Mouse (Mus musculus) liver, postnatal 0 days (tissue): ENCODE measurements around the gene Fam107b.

Source experiments
- CTCF ChIP-seq: sonication (generic); IDR thresholded peaks from 2 replicates; pipeline ENCODE4 v1.5.1; 2016; ENCODE audit warnings: antibody characterized with exemption, low read depth
- EP300 ChIP-seq: IDR thresholded peaks from 2 replicates; pipeline ENCODE4 v1.6.1; 2016; ENCODE audit warnings: antibody characterized with exemption, low read depth, mild to moderate bottlenecking

GRCm38 (mm10) chr2:3658900-3659299 is 88.6 kb downstream of the Fam107b start:
- TF ChIP-seq CTCF (no peak), EP300 (no peak)
